Mouse (Mus musculus) layer of hippocampus, postnatal 36 days (tissue): ENCODE measurements around the gene Dync1i1. TPM values are rescaled to one million over a fixed set of nuclear protein-coding genes. Genes with fewer than 3 reads are reported as not detected.
"Not testable (repeated sequence)": the region's sequence is repeated elsewhere in the genome, so short reads cannot be mapped to it uniquely, and the experiment has no call there.

Experiments used
- DNase-seq, 2 experiments: peaks; one replicate each; pipeline ENCODE4 v3.0.0; 2022
- total RNA-seq, 2 experiments: library from RNA; stranded (reverse); gene quantifications; 2 replicates each; pipeline ENCODE4 v1.2.3; 2021

Dync1i1 gene
- total RNA-seq: 100 to 1,000 TPM; 146 to 151 TPM

GRCm38 (mm10) chr6:5725611-5726236, at the start of gene Dync1i1:
Gene Dync1i1, plus strand, starts transcription at chr6:5725639.
- DNase-seq: peak; percentile 69

- DNase-seq: no peak
Observed at GRCm38 (mm10) chr6:5679738-5680137, 45.7 kb upstream of the Dync1i1 start.

- DNase-seq: no peak
Observed at GRCm38 (mm10) chr6:5701826-5702225, 23.6 kb upstream of the Dync1i1 start.

- DNase-seq: not testable (repeated sequence)
Observed at GRCm38 (mm10) chr6:5707894-5708293, 17.5 kb upstream of the Dync1i1 start.

GRCm38 (mm10) chr6:5710063-5710605, 15.3 kb upstream of the Dync1i1 start:
- DNase-seq: no peak

GRCm38 (mm10) chr6:5712620-5713019, 12.8 kb upstream of the Dync1i1 start:
- DNase-seq: no peak

- no peak for DNase-seq
Observed at GRCm38 (mm10) chr6:5715101-5715618, 10.3 kb upstream of the Dync1i1 start.

GRCm38 (mm10) chr6:5718955-5719354, 6.5 kb upstream of the Dync1i1 start:
- no peak for DNase-seq

GRCm38 (mm10) chr6:5720716-5721115, 4.7 kb upstream of the Dync1i1 start:
- not testable (repeated sequence) for DNase-seq

- DNase-seq: no peak
Observed at GRCm38 (mm10) chr6:5723986-5724385, 1.5 kb upstream of the Dync1i1 start.

- peak in 1 of 2 experiments; percentile 34 for DNase-seq
Observed at GRCm38 (mm10) chr6:5726237-5726670, 815 bp downstream of the Dync1i1 start.

GRCm38 (mm10) chr6:5733217-5733616, 7.8 kb downstream of the Dync1i1 start:
- peak; percentile 13 to 26 for DNase-seq

GRCm38 (mm10) chr6:5734398-5734797, 9.0 kb downstream of the Dync1i1 start:
- no peak for DNase-seq

- DNase-seq: no peak
Observed at GRCm38 (mm10) chr6:5734862-5735261, 9.4 kb downstream of the Dync1i1 start.

GRCm38 (mm10) chr6:5739711-5740110, 14.3 kb downstream of the Dync1i1 start:
- peak in 1 of 2 experiments; percentile 26 for DNase-seq

- DNase-seq: no peak
Observed at GRCm38 (mm10) chr6:5741395-5742032, 16.1 kb downstream of the Dync1i1 start.

GRCm38 (mm10) chr6:5750079-5750711, 24.8 kb downstream of the Dync1i1 start:
- DNase-seq: no peak

- peak; percentile 27 to 50 for DNase-seq
Observed at GRCm38 (mm10) chr6:5752128-5752527, 26.7 kb downstream of the Dync1i1 start.

GRCm38 (mm10) chr6:5752617-5753016, 27.2 kb downstream of the Dync1i1 start:
- no peak for DNase-seq

- DNase-seq: no peak
Observed at GRCm38 (mm10) chr6:5756509-5757130, 31.2 kb downstream of the Dync1i1 start.

GRCm38 (mm10) chr6:5762943-5763342, 37.5 kb downstream of the Dync1i1 start:
- no peak for DNase-seq

GRCm38 (mm10) chr6:5768576-5768975, 43.1 kb downstream of the Dync1i1 start:
- DNase-seq: no peak

GRCm38 (mm10) chr6:5770283-5770682, 44.8 kb downstream of the Dync1i1 start:
- DNase-seq: no peak
